Mouse (Mus musculus): ENCODE measurements at regions not wholly inside any gene's neighbourhood (a gene's known extent, or its start where the extent isn't known, plus 50 kb on each side); places are given as distances from the start of the nearest gene placed in this dataset.

DNA sequence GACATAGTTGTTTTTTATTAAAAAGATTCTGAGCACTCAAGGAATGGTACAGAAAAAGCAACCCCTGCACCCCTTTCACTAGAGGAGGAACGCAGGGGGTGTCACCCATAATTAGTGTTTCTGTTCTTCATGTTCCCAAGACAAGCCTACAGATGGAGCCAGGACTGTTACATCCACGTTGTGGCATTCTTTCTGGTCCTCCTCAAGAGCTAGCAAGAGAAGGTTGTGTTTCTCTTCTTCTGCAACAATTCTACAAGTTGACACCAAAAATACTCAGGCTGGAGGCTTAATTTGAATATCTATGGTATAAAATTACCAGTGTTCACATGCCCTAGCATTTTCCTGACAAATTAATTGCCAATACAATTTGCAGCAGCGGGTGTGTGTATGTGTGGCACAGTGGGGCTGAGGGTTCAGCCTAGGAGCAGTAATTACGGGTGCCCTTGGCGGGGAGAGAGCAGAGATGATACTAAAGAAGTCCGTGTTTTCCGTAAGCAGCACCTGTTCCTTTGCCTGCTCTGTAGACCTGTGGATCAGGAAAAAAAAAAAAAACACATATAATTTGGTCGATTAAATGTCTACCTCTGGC is 98.4 kb upstream of the Cpne4 start:
- TF ChIP-seq CTCF (IDR thresholded peaks at IDR 0.05), result no peak
- no peak for TF ChIP-seq POLR2A (IDR thresholded peaks at IDR 0.05; ENCODE audit: insufficient read depth, low read depth, low read length)

Measured in heart, adult 2 months (tissue).